Mouse (Mus musculus): ENCODE results near the gene Doc2a. TPM values are rescaled to one million over a fixed set of nuclear protein-coding genes. Genes with fewer than 3 reads are reported as not detected.
A peak's percentile ranks its signal among the peaks of the same experiment; 100 is the strongest.

Doc2a gene
- polyA plus RNA-seq, 1 experiment from 2014 or later = 35.8 TPM

- H3K4me2 ChIP-seq (ENCODE audit: low read length) = no peak overlapping the region
- no peak for ATAC-seq
- WGBS = 95% methylated on average over 1 of the region's 1 CpGs
- no peaks in the 10 kb centered on the region for H3K9me3 ChIP-seq (replicated peaks; ENCODE audit: control insufficient read depth, low read length, poor library complexity, severe bottlenecking)
- H3K27me3 ChIP-seq (ENCODE audit: control insufficient read depth, insufficient read depth, low read depth, low read length) = no peaks in the 10 kb centered on the region
- no peak overlapping the region for H3K9ac ChIP-seq (ENCODE audit: low read depth, low read length)
- no peak overlapping the region for H3K4me3 ChIP-seq (ENCODE audit: low read depth, low read length)
- H3K27ac ChIP-seq (ENCODE audit: low read length) = no peak overlapping the region
- peaks cover 4% of the 10 kb centered on the region; the same call in 1 of the 2 replicates for H3K36me3 ChIP-seq (ENCODE audit: control insufficient read depth, insufficient read depth, low read length)
- H3K4me1 ChIP-seq (ENCODE audit: control insufficient read depth, insufficient read depth, low read length) = peaks cover 4% of the 10 kb centered on the region; the same call in 1 of the 2 replicates
These were observed 13.9 kb upstream of the Doc2a start for GRCm38 (mm10) chr7:126833294-126833693.

DNA sequence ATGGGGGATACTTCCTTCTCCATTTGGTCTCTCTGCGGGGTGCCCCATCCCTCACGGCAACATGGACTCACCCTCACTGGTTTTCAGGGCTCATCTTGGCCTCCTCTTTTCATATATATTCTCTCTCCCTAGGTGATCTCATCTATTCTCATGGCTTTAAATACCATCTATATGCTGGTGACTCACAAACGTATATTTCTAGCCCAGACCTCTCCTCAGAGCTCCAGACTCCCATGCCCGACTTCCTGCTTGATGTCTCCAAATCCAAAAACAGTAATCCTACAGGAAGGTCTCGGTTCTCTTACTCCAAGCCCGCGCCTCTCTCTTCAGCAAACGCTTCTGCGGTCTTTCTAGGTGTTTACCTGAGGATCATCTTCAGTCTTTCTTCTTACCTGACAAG is 3.9 kb upstream of the Doc2a start:
- Histone ChIP-seq H3K9me3 (replicated peaks; ENCODE audit: control insufficient read depth, low read length, poor library complexity, severe bottlenecking) (no peaks in the 10 kb centered on the region), H3K9ac (ENCODE audit: low read depth, low read length) (no peak overlapping the region), H3K4me1 (ENCODE audit: control insufficient read depth, insufficient read depth, low read length) (peaks cover 4% of the 10 kb centered on the region; the same call in 1 of the 2 replicates), H3K27ac (ENCODE audit: low read length) (no peak overlapping the region), H3K27me3 (ENCODE audit: control insufficient read depth, insufficient read depth, low read depth, low read length) (no peaks in the 10 kb centered on the region), H3K4me2 (ENCODE audit: low read length) (no peak overlapping the region), H3K4me3 (ENCODE audit: low read depth, low read length) (no peak overlapping the region), H3K36me3 (ENCODE audit: control insufficient read depth, insufficient read depth, low read length) (no peaks in the 10 kb centered on the region)
- WGBS = 82% methylated on average over 9 of the region's 9 CpGs
- ATAC-seq = no peak

DNA sequence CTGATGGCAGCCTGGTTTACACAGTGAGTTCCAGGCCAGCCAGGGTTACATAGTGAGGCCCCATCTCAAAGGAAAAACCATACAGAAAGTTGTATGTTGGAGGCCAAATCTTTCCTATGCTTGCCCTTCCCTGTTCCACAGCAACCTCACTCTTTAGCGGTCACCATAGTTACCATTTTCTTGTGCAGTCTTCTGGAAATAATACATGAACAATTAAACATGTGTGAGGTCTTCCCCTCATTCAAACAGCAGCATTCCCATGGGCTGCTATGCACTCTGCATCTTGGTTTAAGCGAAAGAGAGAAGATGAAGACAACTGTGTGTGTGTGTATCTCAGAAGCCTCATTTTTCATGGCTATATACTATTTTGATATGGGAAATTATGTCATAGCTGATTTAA is 1.7 kb upstream of the Doc2a start:
- Histone ChIP-seq H3K36me3 (ENCODE audit: control insufficient read depth, insufficient read depth, low read length) (no peaks in the 10 kb centered on the region), H3K27ac (ENCODE audit: low read length) (no peak overlapping the region), H3K9me3 (replicated peaks; ENCODE audit: control insufficient read depth, low read length, poor library complexity, severe bottlenecking) (no peaks in the 10 kb centered on the region), H3K27me3 (ENCODE audit: control insufficient read depth, insufficient read depth, low read depth, low read length) (peaks cover 5% of the 10 kb centered on the region; the same call in 1 of the 2 replicates), H3K4me1 (ENCODE audit: control insufficient read depth, insufficient read depth, low read length) (peaks cover 16% of the 10 kb centered on the region), H3K4me2 (ENCODE audit: low read length) (no peak overlapping the region), H3K4me3 (ENCODE audit: low read depth, low read length) (no peak overlapping the region), H3K9ac (ENCODE audit: low read depth, low read length) (no peak overlapping the region)
- WGBS = 63% methylated on average over 2 of the region's 2 CpGs
- no peak for ATAC-seq

- peak overlapping the region; percentile 47 for H3K27ac ChIP-seq (ENCODE audit: low read length)
- H3K27me3 ChIP-seq (ENCODE audit: control insufficient read depth, insufficient read depth, low read depth, low read length) = peaks cover 5% of the 10 kb centered on the region; the same call in 1 of the 2 replicates
- peak overlapping the region; percentile 84 for H3K9ac ChIP-seq (ENCODE audit: low read depth, low read length)
- peaks cover 4% of the 10 kb centered on the region for H3K36me3 ChIP-seq (ENCODE audit: control insufficient read depth, insufficient read depth, low read length)
- ATAC-seq = peak; percentile 55
- peaks cover 16% of the 10 kb centered on the region for H3K4me1 ChIP-seq (ENCODE audit: control insufficient read depth, insufficient read depth, low read length)
- H3K4me3 ChIP-seq (ENCODE audit: low read depth, low read length) = peak overlapping the region; percentile 72
- WGBS = under 1% methylated on average over 46 of the region's 74 CpGs
- H3K9me3 ChIP-seq (replicated peaks; ENCODE audit: control insufficient read depth, low read length, poor library complexity, severe bottlenecking) = no peaks in the 10 kb centered on the region
- H3K4me2 ChIP-seq (ENCODE audit: low read length) = peak overlapping the region; percentile 99
These were observed 494 bp downstream of the Doc2a start for GRCm38 (mm10) chr7:126847421-126848398.

GRCm38 (mm10) chr7:126848794-126849193 is 1.6 kb downstream of the Doc2a start:
- WGBS = 11% methylated on average over 9 of the region's 10 CpGs
- H3K9ac ChIP-seq (ENCODE audit: low read depth, low read length) = peak overlapping the region; percentile 84
- H3K4me1 ChIP-seq (ENCODE audit: control insufficient read depth, insufficient read depth, low read length) = peaks cover 16% of the 10 kb centered on the region
- H3K4me3 ChIP-seq (ENCODE audit: low read depth, low read length) = peak overlapping the region; percentile 72
- H3K27me3 ChIP-seq (ENCODE audit: control insufficient read depth, insufficient read depth, low read depth, low read length) = peaks cover 5% of the 10 kb centered on the region; the same call in 1 of the 2 replicates
- H3K4me2 ChIP-seq (ENCODE audit: low read length) = peak overlapping the region; percentile 99
- peak overlapping the region; percentile 18 for H3K27ac ChIP-seq (ENCODE audit: low read length)
- H3K9me3 ChIP-seq (replicated peaks; ENCODE audit: control insufficient read depth, low read length, poor library complexity, severe bottlenecking) = no peaks in the 10 kb centered on the region
- H3K36me3 ChIP-seq (ENCODE audit: control insufficient read depth, insufficient read depth, low read length) = peaks cover 5% of the 10 kb centered on the region
- ATAC-seq = peak; percentile 40

DNA sequence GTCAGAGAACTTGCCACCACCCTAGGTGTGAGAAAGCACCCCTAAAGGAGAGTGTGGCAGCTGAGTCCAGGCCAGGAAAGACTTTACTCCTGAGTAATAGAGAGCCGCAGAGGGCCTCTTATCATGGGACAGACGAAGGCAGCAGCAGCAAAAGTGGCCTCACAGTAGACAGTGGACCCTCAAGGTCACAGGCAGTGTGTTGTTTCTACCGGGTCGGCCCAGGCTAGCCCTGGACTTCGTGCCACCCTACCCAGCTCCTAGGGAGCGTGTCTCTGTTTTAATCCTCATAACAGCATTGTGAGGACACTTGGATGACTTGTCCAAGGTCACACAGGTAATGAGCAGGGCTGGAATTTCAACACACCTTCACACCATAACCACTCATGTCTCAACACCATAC is 2.9 kb downstream of the Doc2a start:
- H3K9me3 ChIP-seq (replicated peaks; ENCODE audit: control insufficient read depth, low read length, poor library complexity, severe bottlenecking) = no peaks in the 10 kb centered on the region
- H3K27me3 ChIP-seq (ENCODE audit: control insufficient read depth, insufficient read depth, low read depth, low read length) = peaks cover 5% of the 10 kb centered on the region; the same call in 1 of the 2 replicates
- H3K36me3 ChIP-seq (ENCODE audit: control insufficient read depth, insufficient read depth, low read length) = peaks cover 5% of the 10 kb centered on the region
- H3K9ac ChIP-seq (ENCODE audit: low read depth, low read length) = no peak overlapping the region
- no peak for ATAC-seq
- no peak overlapping the region for H3K4me2 ChIP-seq (ENCODE audit: low read length)
- H3K4me3 ChIP-seq (ENCODE audit: low read depth, low read length) = no peak overlapping the region
- no peak overlapping the region for H3K27ac ChIP-seq (ENCODE audit: low read length)
- H3K4me1 ChIP-seq (ENCODE audit: control insufficient read depth, insufficient read depth, low read length) = peaks cover 16% of the 10 kb centered on the region
- 93% methylated on average over 6 of the region's 6 CpGs for WGBS

DNA sequence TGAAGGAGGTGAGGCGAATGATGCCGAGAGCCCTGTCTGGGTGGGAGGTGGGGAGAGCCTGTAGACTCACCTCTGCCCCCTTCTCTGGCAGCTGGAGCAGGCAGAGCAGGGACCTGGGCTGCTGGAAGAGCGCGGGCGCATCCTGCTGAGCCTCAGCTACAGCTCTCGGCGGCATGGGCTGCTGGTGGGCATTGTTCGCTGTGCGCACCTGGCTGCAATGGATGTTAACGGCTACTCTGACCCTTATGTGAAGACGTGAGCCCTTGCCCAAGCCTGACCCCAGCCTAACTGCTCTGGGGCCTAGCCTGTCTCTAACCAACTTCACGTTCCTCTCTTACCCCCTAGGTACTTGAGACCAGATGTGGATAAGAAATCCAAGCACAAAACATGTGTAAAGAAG is 4.0 kb downstream of the Doc2a start:
- no peak for ATAC-seq
- Histone ChIP-seq H3K4me2 (ENCODE audit: low read length) (no peak overlapping the region), H3K9ac (ENCODE audit: low read depth, low read length) (no peak overlapping the region), H3K27me3 (ENCODE audit: control insufficient read depth, insufficient read depth, low read depth, low read length) (peaks cover 5% of the 10 kb centered on the region; the same call in 1 of the 2 replicates), H3K36me3 (ENCODE audit: control insufficient read depth, insufficient read depth, low read length) (peaks cover 5% of the 10 kb centered on the region), H3K27ac (ENCODE audit: low read length) (no peak overlapping the region), H3K4me1 (ENCODE audit: control insufficient read depth, insufficient read depth, low read length) (peaks cover 16% of the 10 kb centered on the region), H3K9me3 (replicated peaks; ENCODE audit: control insufficient read depth, low read length, poor library complexity, severe bottlenecking) (no peaks in the 10 kb centered on the region), H3K4me3 (ENCODE audit: low read depth, low read length) (no peak overlapping the region)
- WGBS = 39% methylated on average over 12 of the region's 12 CpGs

DNA sequence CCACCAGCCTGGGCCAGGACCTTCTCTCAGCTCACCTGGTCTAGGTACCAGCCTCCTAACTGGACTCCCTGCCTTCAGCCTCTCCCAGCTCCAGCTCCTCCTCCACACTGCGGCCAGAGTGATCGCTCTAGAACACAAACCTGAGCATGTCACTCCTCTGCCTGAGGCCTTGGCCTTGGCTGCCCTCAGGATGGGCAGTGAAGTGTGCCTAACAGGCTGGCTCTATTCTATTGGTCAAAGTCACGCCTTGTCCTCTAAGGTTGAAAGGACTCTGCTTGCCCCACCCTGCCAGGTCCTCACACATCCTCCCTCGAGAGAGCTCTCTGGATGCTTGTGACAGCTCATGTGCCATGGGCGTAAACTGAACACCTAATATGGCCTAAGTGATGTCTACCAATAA is 6.2 kb downstream of the Doc2a start:
- Histone ChIP-seq H3K27me3 (ENCODE audit: control insufficient read depth, insufficient read depth, low read depth, low read length) (peaks cover 5% of the 10 kb centered on the region; the same call in 1 of the 2 replicates), H3K27ac (ENCODE audit: low read length) (no peak overlapping the region), H3K4me3 (ENCODE audit: low read depth, low read length) (no peak overlapping the region), H3K9ac (ENCODE audit: low read depth, low read length) (no peak overlapping the region), H3K9me3 (replicated peaks; ENCODE audit: control insufficient read depth, low read length, poor library complexity, severe bottlenecking) (no peaks in the 10 kb centered on the region), H3K36me3 (ENCODE audit: control insufficient read depth, insufficient read depth, low read length) (peaks cover 12% of the 10 kb centered on the region), H3K4me1 (ENCODE audit: control insufficient read depth, insufficient read depth, low read length) (peaks cover 10% of the 10 kb centered on the region), H3K4me2 (ENCODE audit: low read length) (no peak overlapping the region)
- 86% methylated on average over 5 of the region's 5 CpGs for whole genome bisulfite sequencing
- ATAC-seq = no peak

DNA sequence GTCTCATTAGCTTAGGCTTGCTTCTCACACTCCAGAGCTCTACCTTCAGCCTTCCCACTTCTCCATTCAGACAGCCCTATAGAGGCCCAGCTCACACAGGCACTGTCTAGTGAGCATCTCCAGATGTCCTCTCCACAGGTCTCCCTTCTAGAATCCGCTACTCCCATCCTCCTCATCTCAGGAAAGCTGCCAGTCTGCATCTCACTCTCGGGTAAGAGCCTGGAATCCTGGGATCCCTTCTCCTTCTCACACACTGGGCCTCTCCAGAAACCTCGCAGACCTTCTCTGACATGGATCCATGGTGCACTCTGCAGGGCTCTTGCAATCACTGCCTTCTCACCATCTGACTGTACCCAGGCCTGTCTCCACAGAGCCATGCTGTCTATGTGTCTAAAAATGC is 8.4 kb downstream of the Doc2a start:
- no peaks in the 10 kb centered on the region for H3K27me3 ChIP-seq (ENCODE audit: control insufficient read depth, insufficient read depth, low read depth, low read length)
- H3K9me3 ChIP-seq (replicated peaks; ENCODE audit: control insufficient read depth, low read length, poor library complexity, severe bottlenecking) = no peaks in the 10 kb centered on the region
- WGBS = 81% methylated on average over 3 of the region's 3 CpGs
- no peak overlapping the region for H3K9ac ChIP-seq (ENCODE audit: low read depth, low read length)
- no peak overlapping the region for H3K27ac ChIP-seq (ENCODE audit: low read length)
- no peak overlapping the region for H3K4me3 ChIP-seq (ENCODE audit: low read depth, low read length)
- peaks cover 1% of the 10 kb centered on the region for H3K4me1 ChIP-seq (ENCODE audit: control insufficient read depth, insufficient read depth, low read length)
- ATAC-seq = no peak
- H3K36me3 ChIP-seq (ENCODE audit: control insufficient read depth, insufficient read depth, low read length) = peaks cover 12% of the 10 kb centered on the region
- no peak overlapping the region for H3K4me2 ChIP-seq (ENCODE audit: low read length)

Measured in midbrain, embryonic 16.5 days (tissue).